Mouse (Mus musculus) thymus, postnatal 4 days (tissue): ENCODE measurements at regions not wholly inside any gene's neighbourhood (a gene's known extent, or its start where the extent isn't known, plus 50 kb on each side); places are given as distances from the start of the nearest gene placed in this dataset.

Experiments used
- DNase-seq: peaks from one replicate; pipeline ENCODE4 v3.0.0; 2021

GRCm38 (mm10) chr7:51307757-51308156, 203.1 kb upstream of the Ano5 start:
- no peak for DNase-seq

GRCm38 (mm10) chr7:51310191-51310590, 200.6 kb upstream of the Ano5 start:
- no peak for DNase-seq

GRCm38 (mm10) chr7:51339841-51340540, 170.8 kb upstream of the Ano5 start:
- no peak for DNase-seq

GRCm38 (mm10) chr7:51347521-51347920, 163.3 kb upstream of the Ano5 start:
- DNase-seq: no peak

GRCm38 (mm10) chr7:51360134-51360533, 150.7 kb upstream of the Ano5 start:
- no peak for DNase-seq

GRCm38 (mm10) chr7:51377584-51377983, 133.2 kb upstream of the Ano5 start:
- DNase-seq: no peak
